Mouse (Mus musculus): ENCODE measurements at regions not wholly inside any gene's neighbourhood (a gene's known extent, or its start where the extent isn't known, plus 50 kb on each side); places are given as distances from the start of the nearest gene placed in this dataset.

DNA sequence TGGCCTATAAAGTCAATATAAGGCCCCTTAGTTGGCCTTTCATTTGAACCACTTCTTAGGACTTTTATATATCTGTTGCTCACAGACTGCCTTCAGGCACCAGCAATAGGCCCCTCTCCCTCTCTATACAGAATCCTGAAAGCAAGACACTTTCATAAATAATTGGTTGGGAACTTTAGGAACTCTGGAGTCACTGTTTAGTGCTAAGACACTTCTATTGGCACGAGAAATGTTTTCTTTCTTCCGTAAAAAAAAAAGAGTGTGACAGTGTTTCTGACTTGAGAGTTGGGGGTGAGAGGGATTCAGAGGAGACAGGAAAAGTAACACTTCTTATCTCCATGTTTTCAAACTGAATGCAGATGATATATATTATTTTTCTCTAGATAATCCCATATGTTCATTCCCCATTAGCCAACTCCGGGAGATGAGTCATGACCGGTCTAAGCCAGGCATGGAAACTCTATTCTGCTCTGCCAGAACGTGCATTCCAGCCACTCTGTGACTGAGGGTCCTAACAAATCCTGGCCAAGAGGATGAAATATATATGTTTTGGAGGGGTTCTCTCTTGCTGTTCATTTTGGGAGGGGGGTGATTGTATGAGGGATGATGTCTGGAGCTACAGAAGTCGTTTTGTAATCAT lies 531.6 kb downstream of the Ccdc171 start:
- TF ChIP-seq TAL1 (IDR thresholded peaks at IDR 0.05; ENCODE audit: low read length) (no peak), GATA1 (IDR thresholded peaks at IDR 0.05; ENCODE audit: low read length) (no peak)
